Mouse (Mus musculus) cerebellum, postnatal 4 days (tissue): ENCODE measurements around the gene Snrpa1.

Experiments
- DNase-seq, 2 experiments: peaks; one replicate each; pipeline ENCODE4 v3.0.0; 2022; ENCODE audit warnings: low spot score in 2 of 2, mixed read lengths in 1 of 2

Gene Snrpa1

DNA sequence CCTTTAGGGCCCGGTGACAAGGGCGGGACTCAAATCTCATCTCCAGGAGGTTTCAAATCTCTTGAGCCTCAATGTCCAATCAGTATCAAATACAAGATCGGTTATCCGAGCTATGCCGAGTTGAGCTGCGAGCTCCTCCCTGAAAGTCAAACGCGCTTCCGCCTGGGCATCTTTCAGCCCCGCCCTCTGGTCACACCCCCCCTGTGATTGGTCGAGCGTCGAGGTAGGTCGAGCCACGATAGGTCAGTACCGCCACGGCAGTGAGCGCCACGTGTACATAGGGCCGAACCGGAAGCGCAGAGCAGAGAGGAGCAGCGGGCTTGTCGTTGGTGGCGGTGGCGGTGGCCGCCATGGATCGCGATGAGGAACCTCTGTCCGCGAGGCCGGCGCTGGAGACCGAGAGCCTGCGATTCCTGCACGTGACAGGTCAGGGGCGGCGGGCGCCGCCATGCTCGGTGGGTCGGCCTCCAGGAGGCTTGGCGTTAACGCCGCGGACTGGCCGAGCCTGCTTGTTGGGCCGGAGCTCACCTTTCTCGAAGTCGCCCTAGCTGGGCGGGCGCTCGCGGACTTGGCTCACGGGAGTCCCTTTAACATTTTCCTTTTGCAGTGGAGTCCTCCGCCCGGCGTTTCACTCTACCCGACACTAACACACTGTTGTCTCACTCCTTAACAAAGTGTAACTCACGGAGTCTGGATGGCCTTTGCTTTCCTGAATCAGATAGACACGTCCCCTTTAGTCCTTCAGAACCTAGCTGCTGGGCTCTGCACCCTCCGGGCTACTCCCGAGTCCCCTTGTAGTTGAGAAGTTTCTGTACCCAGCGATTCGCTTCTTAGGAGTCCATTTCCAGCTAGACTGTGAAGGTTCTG is 20.8 kb downstream of the Snrpa1 start, which contains the start of gene Selenos:
Gene Selenos, plus strand, starts transcription at position 286 of the 867 bp plus-strand sequence.
- DNase-seq = peak; percentile 89 to 94

DNA sequence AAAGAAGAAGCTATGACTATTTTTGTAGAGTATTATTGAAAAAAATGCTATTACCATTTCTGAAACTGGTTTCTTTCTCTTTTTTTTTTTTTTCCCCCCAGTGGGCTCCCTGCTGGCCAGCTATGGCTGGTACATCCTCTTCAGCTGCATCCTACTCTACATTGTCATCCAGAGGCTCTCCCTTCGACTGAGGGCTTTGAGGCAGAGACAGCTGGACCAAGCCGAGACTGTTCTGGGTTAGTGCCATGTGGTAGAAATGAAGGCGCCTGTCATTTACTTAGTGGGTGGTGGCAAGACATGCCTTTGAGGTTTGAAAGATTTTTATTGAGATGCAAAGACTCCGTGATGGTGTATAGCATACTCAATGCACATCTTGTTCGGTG is 21.4 kb downstream of the Snrpa1 start:
- no peak for DNase-seq

DNA sequence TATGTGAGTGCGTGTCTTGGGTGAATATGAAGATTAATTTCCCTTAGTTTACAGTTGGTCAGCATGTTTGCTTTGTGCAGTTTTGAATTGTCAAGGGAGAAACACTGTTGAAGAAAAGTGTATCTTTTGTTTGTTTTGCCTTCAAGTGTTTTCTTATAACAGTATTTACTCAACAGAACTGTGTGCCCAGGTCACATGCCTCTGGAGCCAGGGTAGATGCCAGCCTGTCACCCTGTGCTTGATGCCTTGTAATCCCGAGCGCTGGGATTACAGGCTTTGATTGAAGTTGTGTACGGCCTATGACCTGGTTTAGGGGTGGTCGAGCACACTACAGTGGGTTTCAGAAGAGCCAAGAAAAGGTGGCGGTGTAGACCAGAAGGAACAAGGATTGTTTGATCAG is 25.0 kb downstream of the Snrpa1 start:
- DNase-seq = no peak

DNA sequence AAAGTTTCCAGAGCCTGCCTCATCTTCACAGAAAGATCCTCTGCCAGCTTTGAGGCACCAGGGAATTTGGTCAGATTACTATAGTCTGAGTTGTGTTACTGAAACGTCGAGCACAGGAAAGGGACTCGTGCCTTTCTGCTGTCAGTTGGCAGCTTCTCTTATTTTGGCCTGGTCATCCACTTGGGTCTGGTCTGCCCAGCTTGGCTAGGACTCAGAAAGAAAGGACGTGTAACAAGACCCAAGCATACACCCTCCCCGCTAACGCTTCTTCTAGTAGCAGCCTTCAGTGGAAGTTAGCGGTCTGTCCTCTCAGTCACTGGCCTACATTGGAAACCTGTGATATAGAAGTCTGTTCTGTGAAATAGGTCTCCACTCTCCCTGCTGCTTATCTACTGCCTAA is 25.7 kb downstream of the Snrpa1 start:
- no peak for DNase-seq

DNA sequence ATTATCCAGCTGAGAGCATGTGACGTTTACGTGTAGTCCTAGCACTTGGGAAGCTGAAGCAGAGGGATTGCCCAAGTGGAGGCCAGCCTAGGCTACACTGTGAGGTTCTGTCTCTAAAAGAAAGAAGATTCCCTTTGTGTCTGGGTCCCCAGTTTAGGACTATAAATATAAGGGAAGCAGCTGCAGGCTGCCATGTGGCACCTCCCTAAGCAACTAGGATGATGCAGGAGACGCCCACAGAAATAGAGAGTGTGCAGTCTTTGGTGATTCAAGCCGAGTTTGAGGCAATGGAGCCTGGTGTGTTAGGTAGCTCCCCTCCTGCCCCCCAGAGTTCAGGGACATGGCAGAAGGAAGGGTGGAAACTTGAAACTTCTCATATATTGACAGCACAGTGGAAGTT is 28.8 kb downstream of the Snrpa1 start:
- no peak for DNase-seq

DNA sequence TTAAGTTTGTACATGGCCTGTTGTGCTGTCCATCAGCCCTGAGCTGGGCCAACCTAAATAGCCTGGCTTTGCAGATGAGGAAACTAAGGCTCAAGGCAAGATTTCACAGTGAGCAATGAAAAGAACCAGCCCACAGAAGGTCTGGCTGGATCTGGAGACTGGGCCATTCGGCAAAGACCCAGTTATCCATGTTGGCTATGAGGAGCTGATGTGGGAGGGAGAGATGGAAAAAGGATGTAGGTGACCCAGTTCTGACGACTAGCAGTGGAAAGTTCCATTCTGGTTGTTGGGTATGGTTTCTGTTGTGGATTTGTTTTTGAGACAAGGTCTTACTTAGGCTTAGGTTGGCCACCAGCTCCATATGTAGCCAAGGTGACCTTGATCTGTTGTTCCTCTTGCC is 29.3 kb downstream of the Snrpa1 start:
- DNase-seq = no peak

DNA sequence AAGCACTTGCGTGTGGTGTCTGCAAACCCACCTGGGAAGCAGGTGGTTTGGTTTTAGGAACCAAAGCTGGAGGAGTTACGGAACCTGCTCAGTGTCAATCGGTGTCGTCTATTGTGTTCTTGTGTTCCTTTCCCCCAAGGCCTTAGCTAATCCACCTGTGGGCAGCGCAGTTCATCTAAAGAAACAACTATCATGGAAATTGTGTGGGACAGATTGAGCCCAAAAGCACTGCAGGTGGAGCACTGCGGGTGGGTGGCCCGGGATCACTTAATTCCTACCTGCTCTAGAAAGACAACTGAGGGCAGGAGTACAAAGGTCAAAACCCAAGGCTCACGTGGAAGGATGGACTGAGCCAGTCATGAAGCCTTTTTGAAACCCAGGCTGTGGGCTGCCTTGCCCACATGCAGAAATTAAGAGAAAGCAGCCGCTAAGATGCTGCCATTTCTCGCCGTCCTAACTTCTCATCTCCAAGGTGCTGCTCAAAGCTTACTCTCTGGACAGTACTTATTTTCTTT is 31.9 kb downstream of the Snrpa1 start:
- no peak for DNase-seq

DNA sequence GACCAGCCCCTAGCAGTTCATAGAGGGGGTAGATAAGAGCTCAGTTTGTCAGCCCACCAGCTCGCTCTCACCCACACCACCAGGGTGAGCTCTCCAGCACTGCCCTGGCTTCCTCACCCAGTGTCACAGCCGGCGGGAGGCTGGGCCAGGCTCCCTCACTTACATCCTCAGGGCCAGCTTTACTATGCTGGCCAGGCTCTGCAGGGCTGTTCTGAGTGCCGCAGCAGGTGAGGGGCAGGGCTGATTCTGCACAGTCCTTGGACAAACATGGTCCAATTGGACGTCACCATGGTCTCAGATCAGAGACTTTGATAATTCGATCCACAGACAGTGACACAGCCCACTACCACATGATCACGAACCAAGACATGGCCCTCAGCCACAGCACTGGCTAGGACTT is 32.8 kb downstream of the Snrpa1 start:
- no peak for DNase-seq

DNA sequence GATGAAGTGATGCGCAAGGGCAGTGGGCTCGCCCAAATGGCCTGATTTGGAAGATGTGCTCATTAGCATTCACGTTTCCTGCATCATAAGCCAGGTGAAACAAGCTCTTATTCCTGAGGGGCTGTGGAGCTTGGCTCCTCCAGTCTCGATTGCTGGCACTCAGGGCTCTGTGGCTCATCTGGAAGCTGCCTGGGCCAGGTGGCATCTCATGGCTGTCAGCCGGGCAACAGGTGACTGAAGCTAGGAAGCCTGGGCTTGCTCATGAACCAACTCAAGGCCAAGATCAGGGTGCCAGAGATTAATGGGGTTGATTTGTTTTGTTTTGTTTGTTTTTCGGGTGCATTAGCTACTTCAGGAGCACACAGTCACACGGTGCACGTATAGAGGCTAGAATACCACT is 33.9 kb downstream of the Snrpa1 start:
- no peak for DNase-seq

DNA sequence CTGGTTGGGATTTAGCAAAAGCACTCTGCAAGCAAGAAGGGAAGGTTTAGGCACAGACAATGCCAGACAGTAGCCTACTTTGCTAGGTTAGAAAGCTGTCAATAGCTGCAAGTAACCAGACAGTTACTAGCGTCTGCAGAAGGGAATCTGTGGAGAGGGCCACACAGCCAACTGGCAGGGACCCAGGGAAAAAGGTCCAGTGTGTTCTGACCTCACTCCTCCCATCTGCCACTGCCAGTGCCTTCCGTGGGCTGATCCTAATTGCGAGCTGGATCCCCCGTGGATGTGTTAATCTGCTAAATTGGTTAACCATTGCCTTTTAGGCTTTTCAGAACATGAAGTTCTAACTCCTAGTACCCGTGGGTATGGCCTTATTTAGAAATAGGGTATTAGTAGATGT is 35.3 kb downstream of the Snrpa1 start:
- DNase-seq = peak in 1 of 2 experiments; percentile 21

DNA sequence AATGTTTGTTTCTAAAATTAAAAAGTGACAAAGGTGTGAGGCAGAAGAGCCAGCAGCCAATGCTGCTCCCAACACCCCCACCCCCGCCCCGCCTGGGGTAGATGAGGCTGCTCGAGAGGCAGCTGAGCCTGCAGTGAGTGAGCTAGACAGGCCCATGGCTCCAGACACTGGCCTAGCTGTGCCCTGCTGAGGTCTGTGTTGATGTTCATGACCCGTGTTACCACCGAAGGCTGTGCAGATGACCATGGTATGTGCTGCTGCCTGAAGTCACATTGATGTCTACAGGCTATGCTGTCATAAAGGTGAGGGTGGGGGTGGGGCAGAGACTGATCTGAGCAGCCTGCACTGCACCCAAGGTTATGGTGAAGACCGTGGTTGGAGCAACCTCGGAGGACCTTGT is 40.0 kb downstream of the Snrpa1 start:
- DNase-seq = no peak

DNA sequence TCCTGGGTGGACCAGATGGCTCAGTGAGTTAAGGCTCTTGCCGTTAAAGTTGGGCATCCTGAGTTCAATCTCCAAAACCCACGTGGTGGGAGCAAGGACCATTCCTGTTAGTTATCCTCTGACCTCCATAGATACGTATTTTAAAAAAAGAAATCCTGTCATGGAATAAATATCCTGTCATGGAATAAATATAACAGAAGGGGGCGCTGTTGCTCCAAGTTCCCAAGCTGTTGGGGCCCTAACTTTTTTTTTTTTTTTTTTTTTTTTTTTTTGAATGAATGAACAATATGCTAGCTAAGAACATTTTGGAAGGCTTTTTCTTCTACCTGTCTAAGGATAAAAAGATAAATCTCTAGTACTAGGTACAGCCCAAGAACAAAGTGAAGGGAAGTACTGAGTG is 43.1 kb downstream of the Snrpa1 start:
- DNase-seq = no peak

DNA sequence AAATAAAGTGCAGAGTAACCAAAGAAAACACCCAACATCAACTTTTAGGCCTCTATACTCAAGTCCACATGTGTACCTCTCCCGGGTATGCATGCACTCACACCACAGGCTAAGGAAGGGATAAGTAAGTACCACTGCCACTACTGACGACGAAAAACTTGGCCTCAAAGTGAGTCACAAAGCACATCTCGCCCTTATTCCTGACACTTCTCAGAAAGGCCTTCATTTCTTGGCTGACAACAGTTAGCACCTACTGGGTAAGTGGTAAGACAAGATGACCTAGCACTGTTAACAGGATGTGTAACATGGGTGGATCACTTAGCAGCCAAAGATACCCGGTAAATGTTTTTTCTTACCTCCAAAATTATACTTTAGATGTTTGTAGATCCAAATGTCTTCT is 45.7 kb downstream of the Snrpa1 start:
- DNase-seq = no peak

DNA sequence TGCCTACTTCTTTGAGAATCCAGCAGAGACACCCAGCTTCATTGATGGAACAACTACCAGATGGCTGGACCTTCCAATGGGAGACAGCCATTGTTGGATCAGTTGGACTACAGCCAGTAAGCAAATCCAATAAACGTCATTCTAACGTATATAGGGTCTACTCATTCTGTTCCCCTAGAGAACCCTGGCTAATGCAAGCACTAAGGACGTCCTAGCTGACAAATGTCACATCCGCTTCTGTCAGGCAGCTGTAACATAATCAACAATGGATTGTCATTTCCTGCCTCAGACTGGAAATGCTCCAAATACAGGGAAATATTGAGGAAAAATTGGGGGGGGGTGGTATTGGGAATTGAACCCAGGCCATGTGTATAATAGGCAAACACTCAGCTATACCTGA is 47.0 kb downstream of the Snrpa1 start:
- no peak for DNase-seq

DNA sequence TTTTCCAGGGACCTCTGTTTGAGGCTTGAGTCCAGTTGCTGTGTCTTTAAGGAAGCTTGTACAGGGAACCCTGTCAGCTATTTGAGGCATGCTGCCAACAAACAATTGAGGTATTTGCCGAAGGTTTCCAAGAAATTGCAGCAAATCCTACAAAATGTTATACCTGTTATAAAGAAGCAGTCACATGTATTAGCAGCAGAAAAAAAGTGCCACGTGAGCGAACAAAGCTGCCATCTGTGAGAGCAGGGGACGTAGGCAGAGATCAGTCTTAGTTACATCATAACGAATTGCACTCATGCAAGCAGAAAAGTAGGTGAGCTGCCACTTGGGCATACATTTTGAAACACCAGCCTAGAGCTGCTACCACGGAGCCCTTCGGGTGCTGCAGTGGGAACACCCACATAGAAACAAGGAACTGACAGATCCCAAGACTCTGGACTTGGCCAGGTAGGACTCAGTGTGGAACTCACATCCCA is 47.8 kb downstream of the Snrpa1 start:
- no peak for DNase-seq

DNA sequence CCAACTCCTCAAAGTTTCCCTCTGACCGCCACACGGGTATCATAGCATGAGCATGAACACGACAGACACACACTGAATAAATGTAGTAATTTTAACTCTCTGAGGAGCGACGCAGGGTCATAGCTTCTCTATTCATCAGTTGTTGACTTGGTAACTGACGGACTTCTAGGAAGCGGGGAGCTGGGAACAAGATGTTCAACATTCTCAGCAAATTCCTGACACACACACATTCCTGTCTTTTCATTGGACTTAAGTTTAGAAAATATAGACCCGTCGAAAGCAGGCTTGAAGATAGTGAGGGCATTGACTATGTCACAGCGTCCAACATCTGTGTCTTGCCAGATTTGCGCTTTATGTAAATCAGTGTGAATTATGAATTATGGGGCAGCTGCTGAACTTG is 48.4 kb downstream of the Snrpa1 start:
- DNase-seq = no peak

DNA sequence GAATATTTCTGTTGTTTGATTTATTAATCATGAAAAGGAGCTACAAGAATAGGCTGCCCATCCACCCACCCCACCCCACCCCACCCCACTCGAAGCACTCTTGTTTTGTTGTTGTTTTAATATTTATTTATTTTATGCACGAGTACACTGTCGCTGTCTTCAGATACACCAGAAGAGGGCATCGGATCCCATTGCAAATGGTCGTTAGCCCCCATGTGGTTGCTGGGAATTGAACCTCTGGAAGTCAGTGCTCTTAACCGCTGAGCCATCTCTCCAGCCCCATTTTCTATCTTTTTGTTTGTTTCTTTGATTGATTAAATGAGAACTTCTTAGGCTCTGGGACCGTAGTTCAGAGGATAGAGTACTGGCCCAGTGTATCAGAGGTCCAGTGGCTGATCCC is 49.1 kb downstream of the Snrpa1 start:
- peak in 1 of 2 experiments; percentile 20 for DNase-seq

DNA sequence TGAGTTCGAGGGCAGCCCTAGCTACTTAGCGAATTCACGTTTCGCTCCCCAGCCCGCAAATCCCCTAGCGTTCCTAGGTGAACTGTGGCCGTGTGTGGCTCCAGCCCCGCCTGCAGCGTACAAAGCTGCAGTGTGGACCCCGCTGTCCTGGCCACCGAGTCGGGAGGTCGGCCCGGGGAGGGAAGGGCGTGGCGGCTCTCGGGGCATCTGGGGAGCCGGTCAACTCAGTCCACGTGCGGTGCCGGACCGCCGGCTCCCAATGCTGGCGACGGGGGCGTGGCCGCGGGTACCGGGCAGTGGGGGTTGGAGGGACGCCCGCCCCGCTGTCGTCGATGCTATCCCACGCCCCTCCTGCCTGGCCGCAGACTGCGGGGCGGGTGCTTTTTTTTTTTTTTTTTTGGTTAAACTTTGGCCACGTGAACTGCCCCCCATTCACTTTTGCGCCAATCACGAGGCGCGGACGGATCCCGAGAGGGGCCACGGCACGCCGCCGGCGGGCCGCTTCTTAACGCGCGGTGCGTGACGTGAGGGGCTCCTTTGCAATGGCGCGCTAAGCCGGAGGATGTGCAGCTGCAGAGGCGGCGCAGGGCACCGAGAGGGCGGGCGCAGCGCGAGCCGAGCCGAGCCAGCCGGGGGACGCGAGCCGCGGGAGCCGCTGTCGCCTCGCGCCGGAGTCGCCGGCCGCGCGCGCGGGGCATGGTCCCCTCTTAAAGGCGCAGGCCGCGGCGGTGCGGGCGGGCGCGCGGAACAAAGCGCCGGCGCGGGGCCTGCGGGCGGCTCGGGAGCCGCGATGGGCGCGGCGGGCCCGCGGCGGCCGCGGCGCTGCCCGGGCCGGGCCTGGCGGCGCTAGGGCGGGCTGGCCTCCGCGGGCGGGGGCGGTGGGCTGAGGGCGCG is 50.4 kb downstream of the Snrpa1 start, which contains the start of gene Chsy1:
Gene Chsy1, plus strand, starts transcription at position 555 of the 894 bp plus-strand sequence.
- DNase-seq = peak; percentile 75 to 86

DNA sequence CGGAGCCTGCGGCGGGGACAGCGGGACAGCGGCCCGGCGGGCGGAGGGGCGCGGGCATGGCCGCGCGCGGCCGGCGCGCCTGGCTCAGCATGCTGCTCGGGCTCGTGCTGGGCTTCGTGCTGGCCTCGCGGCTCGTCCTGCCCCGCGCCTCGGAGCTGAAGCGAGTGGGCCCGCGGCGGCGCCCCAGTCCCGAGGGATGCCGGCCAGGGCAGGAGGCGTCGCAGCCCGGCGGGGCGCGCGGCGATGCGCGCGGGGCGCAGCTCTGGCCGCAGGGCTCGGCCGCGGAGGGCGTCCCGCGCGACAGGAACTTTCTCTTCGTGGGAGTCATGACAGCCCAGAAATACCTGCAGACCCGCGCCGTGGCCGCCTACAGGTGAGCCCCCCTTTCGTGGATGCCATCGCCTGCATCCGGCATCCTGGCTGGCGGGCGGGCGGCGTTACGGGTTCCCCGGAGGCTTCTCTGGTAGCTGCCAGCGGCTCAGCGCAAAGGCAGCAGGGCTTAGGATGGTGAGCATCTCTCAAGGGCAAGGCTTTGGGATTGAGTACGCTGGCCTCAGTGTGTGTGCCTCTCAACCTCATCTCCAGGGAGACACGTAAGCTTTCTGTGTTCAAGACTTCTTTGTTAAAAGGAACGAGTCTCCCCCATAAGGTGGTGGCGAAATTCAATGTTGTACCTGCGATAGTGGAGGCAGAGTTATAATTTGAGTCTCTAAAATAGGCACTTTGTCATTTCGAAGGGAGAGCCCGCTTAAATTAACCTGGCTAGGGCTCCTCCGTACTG is 51.2 kb downstream of the Snrpa1 start:
- peak in 1 of 2 experiments; percentile 45 for DNase-seq

DNA sequence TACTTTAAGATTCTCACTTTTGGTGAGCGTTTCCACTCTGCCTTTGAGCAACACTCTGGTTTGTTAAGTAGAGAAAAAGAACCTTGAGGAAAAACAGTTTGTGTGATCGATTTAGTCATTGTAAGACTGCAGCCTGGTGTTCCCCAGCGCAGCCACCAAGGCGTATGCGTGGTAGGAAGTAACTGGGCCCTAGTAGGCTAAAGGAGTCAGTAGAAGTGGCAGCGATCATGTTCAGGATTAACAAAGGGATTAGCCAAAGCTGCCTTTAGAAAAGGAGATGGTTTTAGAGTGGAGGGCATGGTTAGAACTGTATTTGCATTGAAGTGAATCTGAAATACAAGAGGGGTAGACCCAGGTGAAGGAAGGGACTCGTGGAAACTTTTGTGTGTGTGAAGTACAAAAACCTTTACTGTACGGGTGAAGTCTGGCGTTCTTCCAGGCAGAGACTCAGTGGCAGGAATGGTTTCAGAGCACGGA is 51.9 kb downstream of the Snrpa1 start:
- no peak for DNase-seq

DNA sequence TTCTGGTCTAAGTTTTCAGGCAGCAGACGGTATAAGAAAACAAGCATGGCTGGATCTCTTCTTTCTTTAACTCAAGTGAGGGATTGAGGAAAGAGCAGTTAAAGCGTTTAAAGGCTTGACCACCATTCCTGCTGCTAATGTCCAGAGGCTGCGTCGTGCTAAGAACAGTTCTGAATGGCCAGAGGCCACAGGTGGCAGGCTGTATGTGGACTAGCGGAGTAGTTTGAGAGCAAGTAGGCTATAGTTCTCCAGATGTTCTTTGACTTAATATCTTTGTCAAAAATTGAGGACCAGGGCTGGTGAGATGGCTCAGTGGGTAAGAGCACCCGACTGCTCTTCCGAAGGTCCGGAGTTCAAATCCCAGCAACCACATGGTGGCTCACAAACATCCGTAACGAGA is 52.4 kb downstream of the Snrpa1 start:
- DNase-seq = no peak
